Mouse (Mus musculus) kidney, adult 11 months (tissue): ENCODE measurements around the gene 2410004P03Rik.

Experiments used
- DNase-seq: peaks from one replicate; pipeline ENCODE4 v3.0.0; 2022

Gene 2410004P03Rik

DNA sequence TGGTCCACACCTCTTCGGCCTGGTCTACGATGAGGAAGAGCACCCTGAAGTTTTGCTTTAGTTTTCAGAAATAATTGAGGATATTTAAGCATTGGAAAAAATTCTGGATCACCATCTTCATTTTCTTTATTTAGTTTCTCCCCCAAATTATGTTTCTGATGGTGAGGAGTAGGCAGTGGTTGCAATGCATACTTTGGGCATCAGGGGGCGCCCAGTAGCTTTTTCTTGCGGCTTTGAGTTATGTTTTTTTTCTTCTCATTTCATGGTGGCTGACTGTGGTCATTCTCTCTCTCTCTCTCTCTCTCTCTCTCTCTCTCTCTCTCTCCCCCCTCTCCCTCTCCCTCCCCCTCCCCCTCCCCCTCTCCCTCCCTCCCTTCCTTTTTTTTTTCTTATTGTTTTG is 6.9 kb upstream of the 2410004P03Rik start:
- DNase-seq = no peak

DNA sequence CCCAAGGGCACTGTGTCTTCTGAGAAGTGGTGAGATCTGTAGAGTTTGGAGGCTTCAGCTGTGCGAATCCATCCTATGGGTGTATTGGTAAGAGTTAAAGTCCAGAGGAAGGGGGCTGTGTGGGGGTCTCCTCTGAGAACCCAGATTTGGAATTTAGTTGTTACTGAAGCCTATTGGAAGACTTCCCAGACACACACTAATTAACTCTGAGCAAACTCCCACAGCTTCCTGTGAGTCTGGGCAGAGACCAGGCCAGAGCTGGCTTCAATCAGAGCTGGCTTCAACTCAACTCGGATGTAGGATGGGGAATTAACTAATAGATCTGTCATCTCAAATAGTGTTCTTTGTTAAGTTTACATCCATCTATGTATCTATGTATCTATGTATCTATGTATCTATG is 4.2 kb upstream of the 2410004P03Rik start:
- no peak for DNase-seq

- no peak for DNase-seq
Observed at GRCm38 (mm10) chr12:17012067-17012899, 756 bp upstream of the 2410004P03Rik start.

GRCm38 (mm10) chr12:17009466-17009865 is 2.1 kb downstream of the 2410004P03Rik start:
- DNase-seq = no peak

GRCm38 (mm10) chr12:17001211-17001610 is 10.3 kb downstream of the 2410004P03Rik start:
- DNase-seq = no peak

DNA sequence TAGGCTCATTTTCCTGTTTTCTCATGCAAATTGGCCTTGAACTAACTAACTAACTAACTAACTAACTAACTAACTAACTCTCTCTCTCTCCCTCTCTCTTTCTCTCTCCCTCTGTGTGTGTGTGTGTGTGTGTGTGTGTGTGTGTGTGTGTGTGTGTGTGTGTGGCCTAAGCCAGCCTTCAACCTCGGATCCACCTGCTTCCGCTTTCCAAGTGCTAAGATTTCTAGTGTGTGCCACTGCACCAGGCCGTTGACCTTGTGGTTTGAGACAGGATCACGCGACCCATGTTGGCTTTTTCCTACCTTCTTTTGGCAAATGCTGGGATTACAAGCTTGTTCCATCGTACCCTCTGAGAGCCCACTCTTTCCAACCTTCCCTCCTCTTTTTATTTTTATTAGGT is 10.9 kb downstream of the 2410004P03Rik start:
- no peak for DNase-seq

DNA sequence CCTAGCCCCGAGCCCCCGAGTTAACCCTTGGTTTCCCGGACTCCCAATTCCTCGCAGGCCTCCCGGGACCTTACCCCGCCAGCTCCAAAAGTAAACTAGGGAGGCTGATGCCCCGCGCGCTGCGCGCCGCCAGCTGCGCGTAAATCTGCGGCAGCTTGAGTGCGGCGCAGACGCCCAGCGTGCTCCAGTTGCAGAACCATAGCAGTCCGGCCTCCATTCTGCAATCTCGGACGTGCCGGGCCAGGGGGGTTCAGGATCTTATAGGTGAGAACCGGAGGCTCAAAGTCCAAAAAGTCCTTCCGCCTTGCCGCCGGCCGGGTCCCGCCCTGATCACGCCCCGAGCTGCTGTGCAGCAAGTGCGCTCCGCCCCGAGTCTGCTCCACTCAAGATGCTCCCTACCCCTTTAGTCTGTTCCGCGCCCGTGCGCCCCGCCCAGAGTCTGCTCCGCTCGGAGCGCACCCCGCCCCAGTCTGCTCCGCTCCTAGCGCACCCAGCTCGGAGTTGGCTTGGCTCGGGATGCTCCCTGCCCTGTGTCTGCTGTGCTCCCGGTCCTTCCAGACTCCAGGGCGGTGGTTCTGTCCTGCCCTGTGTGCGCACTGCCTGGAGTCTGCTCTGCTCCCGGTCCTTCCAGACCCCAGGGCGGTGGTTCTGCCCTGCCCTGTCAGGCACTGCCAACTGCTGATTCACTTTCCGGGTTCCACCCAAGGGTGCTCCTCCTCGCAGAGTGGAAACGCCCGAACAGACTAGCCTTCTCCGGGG is 11.6 kb downstream of the 2410004P03Rik start, which contains the start of gene Pqlc3:
Gene Pqlc3, minus strand, starts transcription at position 670 of the 759 bp plus-strand sequence.
- DNase-seq = peak; percentile 80

GRCm38 (mm10) chr12:16999146-16999545 is 12.4 kb downstream of the 2410004P03Rik start:
- DNase-seq = no peak

- DNase-seq = no peak
Observed at GRCm38 (mm10) chr12:16996886-16997462, 14.6 kb downstream of the 2410004P03Rik start.

DNA sequence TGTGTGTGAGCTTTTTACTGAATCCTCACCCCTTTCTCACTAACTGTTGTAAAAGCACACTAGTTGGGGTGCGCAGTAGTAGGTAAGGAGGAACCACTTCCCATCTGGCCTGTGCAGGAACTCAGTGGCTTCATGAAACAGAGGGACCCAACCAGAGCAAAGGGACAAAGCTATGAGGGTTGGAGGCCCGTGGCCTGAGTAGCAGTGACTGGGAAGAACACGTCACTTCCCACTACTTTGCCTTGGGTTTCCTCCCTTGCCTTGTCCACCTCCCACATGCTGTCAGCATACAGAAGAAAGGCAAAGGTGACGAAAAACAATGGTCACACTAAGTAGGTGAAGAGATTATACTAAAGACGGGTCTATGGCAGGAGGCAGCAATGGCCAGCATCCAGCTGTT is 15.2 kb downstream of the 2410004P03Rik start:
- no peak for DNase-seq

- DNase-seq = no peak
Observed at GRCm38 (mm10) chr12:16994291-16994690, 17.2 kb downstream of the 2410004P03Rik start.

- no peak for DNase-seq
Observed at GRCm38 (mm10) chr12:16992355-16992754, 19.2 kb downstream of the 2410004P03Rik start.

- DNase-seq = no peak
Observed at GRCm38 (mm10) chr12:16991376-16991775, 20.2 kb downstream of the 2410004P03Rik start.

DNA sequence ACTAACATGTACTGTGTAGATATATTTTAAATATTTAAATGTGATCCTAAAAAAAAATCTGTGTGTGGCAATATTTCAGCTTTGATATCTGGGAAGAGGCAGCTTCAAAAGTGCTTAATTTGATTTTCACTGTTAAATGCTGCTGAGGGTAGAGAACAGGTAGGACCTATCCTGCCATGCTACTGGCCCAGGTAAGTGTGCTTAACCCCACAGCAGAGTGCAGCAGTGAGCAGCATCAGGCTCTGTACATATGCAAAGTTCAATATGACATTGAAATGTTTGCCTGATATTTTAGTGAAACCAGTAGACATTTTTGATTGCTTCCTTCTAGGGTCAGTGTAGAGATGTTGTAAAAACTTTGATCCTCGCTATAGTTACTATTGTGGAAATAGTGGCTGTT is 25.7 kb downstream of the 2410004P03Rik start:
- no peak for DNase-seq

GRCm38 (mm10) chr12:16977120-16977519 is 34.4 kb downstream of the 2410004P03Rik start:
- no peak for DNase-seq

- DNase-seq = no peak
Observed at GRCm38 (mm10) chr12:16966811-16967210, 44.7 kb downstream of the 2410004P03Rik start.

GRCm38 (mm10) chr12:16963354-16963753 is 48.2 kb downstream of the 2410004P03Rik start:
- DNase-seq = no peak

GRCm38 (mm10) chr12:16958851-16959250 is 52.7 kb downstream of the 2410004P03Rik start:
- no peak for DNase-seq
